Mouse (Mus musculus) kidney, adult 10 weeks (tissue): ENCODE results near the gene Dennd5a. TPM values are rescaled to one million over a fixed set of nuclear protein-coding genes. Genes with fewer than 3 reads are reported as not detected.

Source experiments
- polyA plus RNA-seq: library from polyadenylated mRNA; stranded (reverse); fragments of 350-450 nt; fragmentation: Illumina TruSeq; extraction: RNeasy Lipid Tissue Mini Kit (QIAGEN cat#74804); gene quantifications from one replicate; pipeline ENCODE4 v1.2.3, GENCODE M21; 2014; ENCODE audit warnings: low read depth, low replicate concordance

Dennd5a gene
- polyA plus RNA-seq: 48.7 TPM

GRCm38 (mm10) chr7:109959716-109960612 lies at the start of gene Dennd5a:
Gene Dennd5a, minus strand, starts transcription at chr7:109960470.

GRCm38 (mm10) chr7:109986775-109987174 lies 26.5 kb upstream of the Dennd5a start, which contains the start of gene Tmem41b:
Gene Tmem41b, minus strand, starts transcription at chr7:109986929.

GRCm38 (mm10) chr7:109865370-109866229 lies 94.7 kb downstream of the Dennd5a start, which contains the start of gene Scube2:
Gene Scube2, minus strand, starts transcription at chr7:109865679.

Other genes starting within 250 kb of the Dennd5a start
- not detected for gene BC051019, start 236.6 kb downstream of the Dennd5a start, polyA plus RNA-seq
- gene Ascl3, start 228.7 kb downstream of the Dennd5a start, polyA plus RNA-seq: not detected
- gene Tmem9b, start 207.6 kb downstream of the Dennd5a start, polyA plus RNA-seq: 147 TPM
- 4.2 TPM for gene Nrip3, start 178.4 kb downstream of the Dennd5a start, polyA plus RNA-seq
- gene Scube2, start 94.8 kb downstream of the Dennd5a start, polyA plus RNA-seq: not detected
- 124 TPM for gene Tmem41b, start 26.5 kb upstream of the Dennd5a start, polyA plus RNA-seq
- gene Ipo7, start 57.8 kb upstream of the Dennd5a start, polyA plus RNA-seq: 230 TPM
- 14.7 TPM for gene Zfp143, start 100.7 kb upstream of the Dennd5a start, polyA plus RNA-seq
- gene Wee1, start 161.6 kb upstream of the Dennd5a start, polyA plus RNA-seq: 17.8 TPM